Mouse (Mus musculus) limb, embryonic 12.5 days (tissue): ENCODE measurements around the gene Dock4. TPM values are rescaled to one million over a fixed set of nuclear protein-coding genes. Genes with fewer than 3 reads are reported as not detected.

Experiments used
- ATAC-seq: fragments of 200-750 bp; cut with Nextera tagmentation; 2 replicates; pipeline ENCODE4 v1.8.0; 2017; ENCODE audit warnings: low read depth, moderate TSS enrichment; ENCODE audit not compliant: insufficient number of reproducible peaks, insufficient read depth, low FRiP score, low TSS enrichment
- H3K27ac ChIP-seq: fragments of 300-500 bp; sonication (generic); 2 replicates; pipeline ENCODE4 v1.5.1; 2016; ENCODE audit warnings: mild to moderate bottlenecking, moderate library complexity
- H3K27me3 ChIP-seq: fragments of 300-500 bp; sonication (generic); 2 replicates; pipeline ENCODE4 v1.6.1; 2016; ENCODE audit warnings: mild to moderate bottlenecking, moderate library complexity
- H3K36me3 ChIP-seq: fragments of 300-500 bp; sonication (generic); 2 replicates; pipeline ENCODE4 v1.6.1; 2016; ENCODE audit warnings: mild to moderate bottlenecking, moderate library complexity
- H3K4me1 ChIP-seq: fragments of 300-500 bp; sonication (generic); replicated peaks from 2 replicates; pipeline ENCODE4 v1.6.1; 2016
- H3K4me2 ChIP-seq: fragments of 300-500 bp; sonication (generic); 2 replicates; pipeline ENCODE4 v1.6.1; 2016; ENCODE audit warnings: mild to moderate bottlenecking, moderate library complexity
- H3K4me3 ChIP-seq: fragments of 300-500 bp; sonication (generic); replicated peaks from 2 replicates; pipeline ENCODE4 v1.5.1; 2016; ENCODE audit warnings: mild to moderate bottlenecking
- H3K9ac ChIP-seq: fragments of 300-500 bp; sonication (generic); replicated peaks from 2 replicates; pipeline ENCODE4 v1.6.1; 2016; ENCODE audit warnings: mild to moderate bottlenecking, moderate library complexity
- H3K9me3 ChIP-seq: fragments of 300-500 bp; sonication (generic); 2 replicates; pipeline ENCODE4 v1.6.1; 2016; ENCODE audit warnings: mild to moderate bottlenecking, moderate library complexity
- WGBS: fragments of 180-500 bp; shearing (Covaris S2); methylation state at CpG from one replicate; pipeline ENCODE4 v1.1.7; 2016; 5-methylcytosine and 5-hydroxymethylcytosine counted together
- polyA plus RNA-seq: library from polyadenylated mRNA; unstranded; fragments of >200 nt; fragmentation: Nextera tagmentation; extraction: Ambion mirVana; gene quantifications from 2 replicates; pipeline ENCODE4 v1.2.1, GENCODE M21; 2016

Gene Dock4
- polyA plus RNA-seq, 1 experiment from 2014 or later: 24.9 TPM

DNA sequence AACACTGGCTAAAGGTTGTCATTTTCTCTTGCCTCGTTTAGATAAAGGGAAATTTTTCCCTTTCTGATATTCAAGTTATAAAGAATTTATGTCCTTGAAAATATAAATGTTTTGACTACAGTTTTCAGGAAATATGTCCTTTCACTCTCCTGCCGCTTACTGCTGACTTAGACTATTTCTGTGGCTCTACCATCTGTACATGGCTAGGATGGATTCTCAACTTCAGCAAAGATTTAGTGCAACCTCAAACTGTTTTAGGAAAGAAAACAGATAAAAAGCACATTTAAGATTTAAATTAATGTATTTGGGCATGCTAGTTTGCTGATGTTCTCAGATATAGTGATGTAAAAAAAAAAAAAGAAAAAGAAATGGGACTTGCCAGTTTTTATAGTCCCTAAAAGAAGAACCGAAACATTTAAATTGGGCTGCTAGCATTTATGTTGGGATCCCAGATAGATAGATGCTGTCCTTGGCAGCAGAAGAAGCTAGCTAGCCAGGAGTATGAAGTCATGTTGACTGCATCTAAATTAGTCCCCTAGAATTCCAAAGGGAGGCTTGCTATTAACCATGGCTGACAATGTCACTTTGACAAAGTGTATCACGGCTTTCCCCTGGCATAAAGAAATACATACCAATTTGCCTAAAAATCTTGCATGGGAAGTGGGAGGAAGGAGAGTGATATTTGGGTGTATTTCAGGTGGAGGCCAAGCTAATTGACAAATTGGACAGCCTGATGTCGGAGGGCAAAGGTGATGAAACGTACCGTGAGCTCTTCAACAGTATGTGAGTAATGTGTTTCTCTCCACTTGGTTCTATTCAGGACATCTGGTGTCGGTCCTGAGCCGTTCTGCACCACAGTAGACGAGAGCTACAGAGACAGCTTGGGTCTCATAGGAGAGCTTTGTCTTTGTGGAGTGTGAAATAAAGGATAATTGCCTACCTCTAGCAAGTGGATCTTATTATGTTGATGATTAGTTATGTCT, 343.9 kb downstream of the Dock4 start:
- H3K4me1 ChIP-seq: peaks cover 24% of the 10 kb centered on the region
- no peak for ATAC-seq
- no peak overlapping the region for H3K4me3 ChIP-seq
- no peaks in the 10 kb centered on the region for H3K36me3 ChIP-seq
- no peak overlapping the region for H3K9ac ChIP-seq
- H3K4me2 ChIP-seq: no peak overlapping the region
- H3K27ac ChIP-seq: no peak overlapping the region
- H3K27me3 ChIP-seq: 0 out of 2 replicates have a peak, but pooled peaks cover 9% of the 10 kb centered on the region
- 64% methylated on average over 10 of the region's 10 CpGs for WGBS
- H3K9me3 ChIP-seq: no peaks in the 10 kb centered on the region

GRCm38 (mm10) chr12:40791221-40791620, 345.5 kb downstream of the Dock4 start:
- 73% methylated on average over 5 of the region's 5 CpGs for WGBS
- Histone ChIP-seq H3K4me3 (no peak overlapping the region), H3K9me3 (no peaks in the 10 kb centered on the region), H3K9ac (no peak overlapping the region), H3K4me1 (peaks cover 27% of the 10 kb centered on the region), H3K36me3 (no peaks in the 10 kb centered on the region), H3K27me3 (peaks cover 16% of the 10 kb centered on the region; the same call in 1 of the 2 replicates), H3K27ac (no peak overlapping the region), H3K4me2 (no peak overlapping the region)
- ATAC-seq: no peak

GRCm38 (mm10) chr12:40792184-40792650, 346.5 kb downstream of the Dock4 start:
- Histone ChIP-seq H3K9me3 (no peaks in the 10 kb centered on the region), H3K27ac (no peak overlapping the region), H3K36me3 (no peaks in the 10 kb centered on the region), H3K4me3 (no peak overlapping the region), H3K4me2 (no peak overlapping the region), H3K4me1 (peaks cover 36% of the 10 kb centered on the region), H3K27me3 (peaks cover 16% of the 10 kb centered on the region; the same call in 1 of the 2 replicates), H3K9ac (no peak overlapping the region)
- no peak for ATAC-seq
- 41% methylated on average over 10 of the region's 10 CpGs for WGBS

DNA sequence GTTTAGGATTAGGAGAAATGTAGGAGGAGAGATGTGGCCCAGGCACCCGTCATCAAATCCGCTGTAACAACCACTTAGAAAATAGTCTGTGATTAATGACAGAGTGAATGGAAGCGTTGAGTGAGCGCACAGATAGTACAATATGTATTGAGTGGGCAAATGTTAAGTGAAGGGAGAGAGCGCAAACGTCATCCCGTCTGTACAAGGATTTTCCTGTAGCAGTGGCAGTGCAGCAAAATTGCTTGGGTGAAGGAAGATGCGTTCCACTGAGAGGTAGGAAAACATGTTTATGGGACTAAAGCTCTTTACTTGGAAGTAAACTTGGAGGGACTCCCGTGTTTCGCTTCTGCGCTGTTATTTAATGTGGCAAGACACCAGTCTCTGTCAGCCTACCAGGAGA, 348.3 kb downstream of the Dock4 start:
- Histone ChIP-seq H3K4me3 (no peak overlapping the region), H3K9me3 (no peaks in the 10 kb centered on the region), H3K36me3 (no peaks in the 10 kb centered on the region), H3K4me1 (peaks cover 41% of the 10 kb centered on the region), H3K4me2 (no peak overlapping the region), H3K27me3 (peaks cover 16% of the 10 kb centered on the region; the same call in 1 of the 2 replicates), H3K27ac (no peak overlapping the region), H3K9ac (no peak overlapping the region)
- 78% methylated on average over 11 of the region's 11 CpGs for WGBS
- ATAC-seq: no peak

DNA sequence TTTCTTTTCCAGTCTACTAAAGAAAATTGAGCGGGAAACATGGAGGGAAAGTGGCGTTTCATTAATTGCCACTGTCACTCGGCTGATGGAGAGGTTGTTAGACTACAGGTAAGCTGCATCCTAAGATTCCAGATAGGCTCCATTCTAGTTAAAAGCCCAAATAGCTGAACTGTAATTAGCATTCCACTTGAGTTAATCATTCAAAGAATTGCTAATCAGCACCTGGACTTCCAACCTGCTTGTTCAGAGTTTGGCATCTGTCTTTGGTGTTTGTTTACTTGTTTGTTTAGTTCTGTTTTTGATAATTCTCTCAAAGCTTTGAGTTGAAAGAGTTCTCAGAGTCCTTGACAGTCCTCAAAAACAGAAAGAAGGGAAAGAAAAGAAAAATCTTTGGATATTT, 349.0 kb downstream of the Dock4 start:
- Histone ChIP-seq H3K27ac (no peak overlapping the region), H3K9me3 (no peaks in the 10 kb centered on the region), H3K4me3 (no peak overlapping the region), H3K27me3 (peaks cover 16% of the 10 kb centered on the region; the same call in 1 of the 2 replicates), H3K9ac (no peak overlapping the region), H3K36me3 (no peaks in the 10 kb centered on the region), H3K4me2 (no peak overlapping the region), H3K4me1 (peaks cover 43% of the 10 kb centered on the region)
- no peak for ATAC-seq
- 72% methylated on average over 3 of the region's 3 CpGs for WGBS

- Histone ChIP-seq H3K9ac (no peak overlapping the region), H3K4me1 (peaks cover 43% of the 10 kb centered on the region), H3K27me3 (peaks cover 16% of the 10 kb centered on the region; the same call in 1 of the 2 replicates), H3K27ac (no peak overlapping the region), H3K4me2 (no peak overlapping the region), H3K9me3 (no peaks in the 10 kb centered on the region), H3K36me3 (no peaks in the 10 kb centered on the region), H3K4me3 (no peak overlapping the region)
- WGBS: 42% methylated on average over 2 of the region's 2 CpGs
- no peak for ATAC-seq
Observed at GRCm38 (mm10) chr12:40795768-40796167, 350.0 kb downstream of the Dock4 start.

DNA sequence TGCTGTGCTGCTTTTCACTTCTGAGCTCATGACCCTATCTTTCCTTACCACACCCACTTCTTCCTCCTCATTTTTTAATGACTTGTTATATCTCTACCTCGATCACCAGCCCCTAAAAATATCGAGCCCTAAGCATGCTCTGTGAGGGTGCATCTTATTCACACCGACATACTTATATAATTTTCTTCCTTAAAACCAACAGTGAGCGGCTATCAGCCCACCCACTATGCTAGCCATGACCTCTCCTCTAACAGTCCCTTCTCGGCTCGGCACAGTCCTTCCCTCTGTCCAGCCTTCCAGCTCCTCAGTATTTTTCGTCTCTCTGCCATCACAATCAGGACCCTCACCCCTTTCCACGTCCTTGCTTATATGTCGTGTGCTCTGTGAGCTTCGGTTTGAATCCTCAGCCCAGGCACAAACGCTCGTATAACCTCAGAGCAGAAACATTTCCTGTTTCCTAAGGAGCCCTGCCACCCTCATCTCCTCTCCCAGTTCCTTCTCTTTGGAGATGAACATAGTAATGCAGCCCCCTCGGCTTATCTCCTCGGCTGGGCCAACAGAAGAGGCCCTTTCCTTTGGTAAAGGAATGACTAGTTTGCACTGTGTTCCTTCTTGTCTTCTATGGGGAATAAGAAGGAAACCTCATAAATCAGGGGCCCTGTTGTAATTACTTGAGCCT, 351.2 kb downstream of the Dock4 start:
- Histone ChIP-seq H3K4me1 (peaks cover 41% of the 10 kb centered on the region), H3K27ac (peak overlapping the region; percentile 56; the same call in 1 of the 2 replicates), H3K27me3 (peaks cover 16% of the 10 kb centered on the region; the same call in 1 of the 2 replicates), H3K9ac (no peak overlapping the region), H3K4me2 (peak overlapping the region; percentile 23), H3K4me3 (no peak overlapping the region), H3K36me3 (no peaks in the 10 kb centered on the region), H3K9me3 (no peaks in the 10 kb centered on the region)
- WGBS: 25% methylated on average over 14 of the region's 14 CpGs
- no peak for ATAC-seq

DNA sequence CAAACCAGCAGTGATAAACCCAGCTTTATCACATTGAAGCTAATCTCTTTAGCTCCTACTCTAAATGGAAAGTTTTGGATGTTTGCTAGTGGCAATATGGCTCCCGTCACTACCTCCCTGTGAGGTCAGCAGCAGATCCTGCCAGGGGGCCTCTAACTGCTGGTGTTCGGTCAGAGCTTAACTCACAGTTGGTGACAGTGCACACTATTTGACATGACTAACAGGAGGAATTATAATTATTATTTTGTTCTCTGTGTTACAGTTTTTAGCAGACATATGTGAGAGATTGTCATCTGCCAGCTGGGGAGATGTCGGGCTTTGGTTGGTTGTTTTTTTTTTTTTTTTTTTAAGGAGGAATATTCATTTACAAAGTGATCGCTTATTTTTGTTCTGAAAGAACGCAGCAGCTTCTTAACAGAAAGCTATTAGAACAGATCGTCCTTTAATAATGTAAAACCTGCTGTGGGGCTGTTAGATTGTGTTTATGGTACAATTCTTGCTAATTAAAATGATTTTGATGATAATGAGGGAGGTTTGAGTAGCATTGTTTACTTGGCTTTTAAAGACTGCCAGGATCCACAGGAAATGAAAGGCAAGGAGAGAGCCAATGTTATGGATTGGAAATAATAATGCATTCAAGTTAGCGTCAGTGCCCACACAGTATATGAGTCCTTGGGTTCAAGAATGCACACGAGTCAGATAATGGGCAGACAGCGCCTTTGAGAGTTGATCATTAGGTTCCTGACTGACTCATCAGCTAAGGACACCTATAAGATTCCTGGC, 352.0 kb downstream of the Dock4 start:
- Histone ChIP-seq H3K9ac (no peak overlapping the region), H3K9me3 (no peaks in the 10 kb centered on the region), H3K36me3 (no peaks in the 10 kb centered on the region), H3K4me3 (no peak overlapping the region), H3K27ac (peak overlapping the region; percentile 64; the same call in 1 of the 2 replicates), H3K27me3 (peaks cover 14% of the 10 kb centered on the region; the same call in 1 of the 2 replicates), H3K4me1 (peaks cover 39% of the 10 kb centered on the region), H3K4me2 (no peak overlapping the region)
- WGBS: 33% methylated on average over 9 of the region's 9 CpGs
- ATAC-seq: 0 out of 2 replicates have a peak, but pooled peaks have one; percentile 45

- no peak overlapping the region for H3K4me2 ChIP-seq
- 31% methylated on average over 5 of the region's 5 CpGs for WGBS
- no peaks in the 10 kb centered on the region for H3K9me3 ChIP-seq
- H3K9ac ChIP-seq: no peak overlapping the region
- no peaks in the 10 kb centered on the region for H3K36me3 ChIP-seq
- H3K4me1 ChIP-seq: peaks cover 39% of the 10 kb centered on the region
- H3K4me3 ChIP-seq: no peak overlapping the region
- peak overlapping the region; percentile 84 for H3K27ac ChIP-seq
- 0 out of 2 replicates have a peak, but pooled peaks have one; percentile 54 for ATAC-seq
- peaks cover 8% of the 10 kb centered on the region; the same call in 1 of the 2 replicates for H3K27me3 ChIP-seq
Observed at GRCm38 (mm10) chr12:40798344-40799017, 352.7 kb downstream of the Dock4 start.

- H3K9me3 ChIP-seq: no peaks in the 10 kb centered on the region
- H3K27me3 ChIP-seq: no peaks in the 10 kb centered on the region
- no peak for ATAC-seq
- no peak overlapping the region for H3K27ac ChIP-seq
- no peak overlapping the region for H3K4me3 ChIP-seq
- no peak overlapping the region for H3K4me2 ChIP-seq
- H3K4me1 ChIP-seq: peaks cover 29% of the 10 kb centered on the region
- no peak overlapping the region for H3K9ac ChIP-seq
- WGBS: 80% methylated on average over 3 of the region's 3 CpGs
- no peaks in the 10 kb centered on the region; the same call in 1 of the 2 replicates for H3K36me3 ChIP-seq
Observed at GRCm38 (mm10) chr12:40801456-40801855, 355.7 kb downstream of the Dock4 start.
